Mouse (Mus musculus) limb, embryonic 10.5 days (tissue): ENCODE measurements around the gene Ppfia4. TPM values are rescaled to one million over a fixed set of nuclear protein-coding genes. Genes with fewer than 3 reads are reported as not detected.
"Not testable (repeated sequence)": the region's sequence is repeated elsewhere in the genome, so short reads cannot be mapped to it uniquely, and the experiment has no call there.

Experiments
- DNase-seq: peaks from one replicate; pipeline ENCODE4 v3.0.0-alpha.2; 2017; ENCODE audit warnings: low spot score
- H3K27ac ChIP-seq: fragments of 300-500 bp; sonication (generic); 2 replicates; pipeline ENCODE4 v1.5.1; 2016; ENCODE audit warnings: mild to moderate bottlenecking
- H3K27me3 ChIP-seq: fragments of 300-500 bp; sonication (generic); 2 replicates; pipeline ENCODE4 v1.6.1; 2016; ENCODE audit warnings: low read depth, mild to moderate bottlenecking; ENCODE audit not compliant: poor library complexity, severe bottlenecking
- H3K36me3 ChIP-seq: fragments of 300-500 bp; sonication (generic); 2 replicates; pipeline ENCODE4 v1.6.1; 2016; ENCODE audit warnings: mild to moderate bottlenecking, moderate library complexity
- H3K4me1 ChIP-seq: fragments of 300-500 bp; sonication (generic); 2 replicates; pipeline ENCODE4 v1.6.1; 2016
- H3K4me3 ChIP-seq: fragments of 300-500 bp; sonication (generic); 2 replicates; pipeline ENCODE4 v1.5.1; 2016; ENCODE audit warnings: mild to moderate bottlenecking, moderate library complexity
- H3K9me3 ChIP-seq: fragments of 300-500 bp; sonication (generic); replicated peaks from 2 replicates; pipeline ENCODE4 v1.6.1; 2016; ENCODE audit warnings: mild to moderate bottlenecking
- WGBS: fragments of 180-500 bp; shearing (Covaris S2); methylation state at CpG from one replicate; pipeline ENCODE4 v1.1.7; 2016; 5-methylcytosine and 5-hydroxymethylcytosine counted together
- polyA plus RNA-seq: library from polyadenylated mRNA; unstranded; fragments of >200 nt; fragmentation: Nextera tagmentation; extraction: Ambion mirVana; gene quantifications from 2 replicates; pipeline ENCODE4 v1.2.1, GENCODE M21; 2016

Gene Ppfia4
- polyA plus RNA-seq, 1 experiment from 2014 or later = 2.3 TPM

DNA sequence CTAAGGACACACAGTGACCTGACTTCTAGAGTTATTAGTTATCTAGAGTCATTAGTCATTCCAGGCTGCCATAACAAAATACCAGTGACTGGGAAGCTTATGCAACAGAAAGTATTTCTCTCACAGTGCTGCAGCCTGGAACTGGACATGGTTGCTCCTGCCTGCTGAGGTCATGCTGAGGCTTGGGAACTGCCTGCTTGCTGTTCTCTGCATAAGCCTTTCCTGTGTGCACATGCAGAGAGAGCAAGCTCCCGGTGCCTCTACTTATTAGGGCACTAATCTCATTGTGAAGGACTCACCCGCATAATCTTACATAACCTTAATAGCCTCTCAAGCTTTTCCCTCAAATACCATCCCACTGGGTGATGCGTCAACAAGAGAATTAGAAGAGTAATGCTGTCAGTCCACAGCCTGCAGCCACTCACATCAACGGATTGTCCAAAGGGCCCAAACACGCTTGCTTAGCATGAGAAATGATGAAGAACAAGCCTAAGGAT lies 59.9 kb downstream of the Ppfia4 start:
- H3K27ac ChIP-seq = no peak overlapping the region
- H3K27me3 ChIP-seq = no peaks in the 10 kb centered on the region
- DNase-seq = no peak
- no peaks in the 10 kb centered on the region for H3K36me3 ChIP-seq
- H3K9me3 ChIP-seq = no peaks in the 10 kb centered on the region
- H3K4me1 ChIP-seq = peaks cover 16% of the 10 kb centered on the region
- no peak overlapping the region for H3K4me3 ChIP-seq
- WGBS = 89% methylated on average over 5 of the region's 5 CpGs

DNA sequence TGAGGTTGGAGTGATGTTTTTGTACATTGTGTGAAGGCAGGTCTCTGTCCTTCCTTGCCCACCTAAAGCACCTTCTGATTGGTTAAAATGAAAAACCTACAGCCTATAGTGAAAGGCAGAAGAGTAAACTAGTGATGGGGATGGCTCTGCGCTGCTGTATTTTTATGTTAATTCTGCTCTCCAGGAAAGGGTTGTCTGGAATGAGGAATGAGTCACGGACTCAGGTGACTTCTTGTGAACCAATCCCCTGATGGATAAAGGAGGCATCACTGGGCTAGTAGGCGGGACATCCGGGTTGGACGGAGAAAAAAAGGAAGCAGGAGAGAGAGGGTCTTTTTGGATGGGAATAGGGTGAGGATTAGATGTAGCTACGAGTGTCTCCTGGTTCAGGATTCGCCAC lies 62.7 kb downstream of the Ppfia4 start:
- H3K4me3 ChIP-seq = no peak overlapping the region
- no peaks in the 10 kb centered on the region for H3K27me3 ChIP-seq
- DNase-seq = no peak
- H3K27ac ChIP-seq = no peak overlapping the region
- H3K4me1 ChIP-seq = peaks cover 10% of the 10 kb centered on the region; the same call in 1 of the 2 replicates
- H3K36me3 ChIP-seq = no peaks in the 10 kb centered on the region
- no peaks in the 10 kb centered on the region for H3K9me3 ChIP-seq
- WGBS = 72% methylated on average over 7 of the region's 7 CpGs

DNA sequence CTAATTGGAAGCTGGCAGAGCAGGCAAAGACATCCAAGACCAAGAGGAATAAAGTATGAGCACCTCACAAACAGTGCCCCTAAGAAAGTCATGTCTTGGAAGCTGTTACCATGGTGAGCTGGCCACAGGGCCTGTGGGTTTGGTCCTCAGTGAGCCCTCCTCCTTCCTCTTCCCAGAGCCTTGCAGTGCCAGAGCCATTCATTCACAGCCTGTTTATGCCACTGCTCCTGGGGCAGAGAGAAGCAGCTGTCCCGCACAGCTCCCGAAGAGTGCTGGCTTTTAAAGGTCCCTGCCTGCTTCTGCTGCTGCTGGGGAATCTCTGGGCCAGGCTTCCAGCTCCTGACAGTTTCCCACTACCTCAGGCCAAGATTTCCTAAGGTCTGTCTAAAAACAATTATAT lies 66.9 kb downstream of the Ppfia4 start:
- Histone ChIP-seq H3K27me3 (no peaks in the 10 kb centered on the region), H3K36me3 (no peaks in the 10 kb centered on the region), H3K27ac (no peak overlapping the region), H3K4me1 (no peaks in the 10 kb centered on the region), H3K4me3 (no peak overlapping the region), H3K9me3 (no peaks in the 10 kb centered on the region)
- DNase-seq = no peak
- WGBS = 39% methylated on average over 2 of the region's 2 CpGs

DNA sequence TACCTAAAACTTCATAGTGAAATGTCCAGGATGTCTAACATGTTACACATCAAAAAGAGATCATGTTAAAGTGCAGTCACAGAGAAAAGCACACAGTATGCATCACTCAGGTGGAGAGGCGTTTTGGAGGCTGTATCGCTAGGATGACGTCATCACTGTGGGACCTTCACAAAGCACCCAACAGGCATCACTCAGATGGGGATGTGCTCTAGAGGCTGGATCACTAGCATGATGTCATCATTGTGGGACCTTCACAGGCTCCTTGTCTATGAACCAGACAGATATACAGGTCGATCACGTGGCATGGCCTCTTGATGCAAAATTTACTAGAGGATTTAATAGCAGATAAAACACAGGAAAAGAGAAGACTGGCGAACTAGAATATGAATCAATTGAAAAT lies 68.4 kb downstream of the Ppfia4 start:
- Histone ChIP-seq H3K9me3 (no peaks in the 10 kb centered on the region), H3K27me3 (no peaks in the 10 kb centered on the region), H3K4me1 (no peaks in the 10 kb centered on the region), H3K27ac (no peak overlapping the region), H3K36me3 (no peaks in the 10 kb centered on the region), H3K4me3 (no peak overlapping the region)
- no peak for DNase-seq
- WGBS = 92% methylated on average over 6 of the region's 6 CpGs

DNA sequence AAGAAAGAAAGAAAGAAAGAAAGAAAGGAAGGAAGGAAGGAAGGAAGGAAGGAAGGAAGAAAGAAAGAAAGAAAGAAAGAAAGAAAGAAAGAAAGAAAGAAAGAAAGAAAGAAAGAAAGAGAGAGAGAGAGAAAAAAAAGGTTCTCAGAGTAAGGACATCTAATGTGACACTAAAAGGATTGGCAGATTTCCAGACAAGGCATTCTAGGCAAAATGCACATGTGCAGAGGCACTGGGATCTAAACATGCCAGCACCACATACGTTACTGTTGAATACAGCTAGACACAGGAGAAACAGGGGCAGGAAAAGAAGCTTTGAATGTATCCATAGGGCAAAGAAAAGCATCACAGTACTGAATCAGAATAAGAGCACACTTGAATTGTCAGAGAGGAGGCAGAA lies 83.0 kb downstream of the Ppfia4 start:
- not testable (repeated sequence) for DNase-seq, H3K27ac ChIP-seq, H3K4me1 ChIP-seq, H3K27me3 ChIP-seq, H3K4me3 ChIP-seq, H3K36me3 ChIP-seq, H3K9me3 ChIP-seq
- WGBS = 84% methylated on average over 1 of the region's 1 CpGs

Other genes with a start within 250 kb of the Ppfia4 start
- not detected in 2 replicates for gene Chit1, start 221.7 kb downstream of the Ppfia4 start, polyA plus RNA-seq
- 0.80 TPM in 1 of 2 replicates, not detected in the other for gene Chil1, start 150.8 kb downstream of the Ppfia4 start, polyA plus RNA-seq
- 0.56 and 0.98 TPM in 2 replicates for gene Mybph, start 139.5 kb downstream of the Ppfia4 start, polyA plus RNA-seq
- gene Adora1, start 97.5 kb downstream of the Ppfia4 start, polyA plus RNA-seq = 0.06 and 0.69 TPM in 2 replicates
- 2.0 and 16.0 TPM in 2 replicates for gene Myog, start 42.9 kb downstream of the Ppfia4 start, polyA plus RNA-seq
- 118 TPM in 2 replicates for gene Tmem183a, start 29.1 kb upstream of the Ppfia4 start, polyA plus RNA-seq
- not detected in 2 replicates for gene 4933406M09Rik, start 53.0 kb upstream of the Ppfia4 start, polyA plus RNA-seq
- gene Cyb5r1, start 72.6 kb upstream of the Ppfia4 start, polyA plus RNA-seq = 41.6 and 44.4 TPM in 2 replicates
- 79.8 and 85.0 TPM in 2 replicates for gene Adipor1, start 82.5 kb upstream of the Ppfia4 start, polyA plus RNA-seq
- gene Klhl12, start 122.6 kb upstream of the Ppfia4 start, polyA plus RNA-seq = 41.6 and 43.7 TPM in 2 replicates
- gene Rabif, start 161.7 kb upstream of the Ppfia4 start, polyA plus RNA-seq = 36.6 and 38.2 TPM in 2 replicates
- not detected in 2 replicates for gene Mgat4e, start 216.8 kb upstream of the Ppfia4 start, polyA plus RNA-seq
- gene Kdm5b, start 227.2 kb upstream of the Ppfia4 start, polyA plus RNA-seq = 67.1 and 81.9 TPM in 2 replicates